Mouse (Mus musculus) intestine, embryonic 16.5 days (tissue): ENCODE measurements around the gene Ptprd. TPM values are rescaled to one million over a fixed set of nuclear protein-coding genes. Genes with fewer than 3 reads are reported as not detected.
A peak's percentile ranks its signal among the peaks of the same experiment; 100 is the strongest.

ENCODE experiments used
- ATAC-seq: fragments of 200-750 bp; cut with Nextera tagmentation; 2 replicates; pipeline ENCODE4 v1.8.0; 2017; ENCODE audit warnings: moderate TSS enrichment, moderate library complexity
- H3K27ac ChIP-seq: fragments of 300-500 bp; sonication (generic); 2 replicates; pipeline ENCODE4 v1.5.1; 2014; ENCODE audit warnings: mild to moderate bottlenecking, low read length
- H3K27me3 ChIP-seq: fragments of 300-500 bp; sonication (generic); replicated peaks from 2 replicates; pipeline ENCODE4 v1.6.1; 2014; ENCODE audit warnings: low read length, control low read depth, mixed read lengths; ENCODE audit not compliant: control insufficient read depth, insufficient read depth
- H3K36me3 ChIP-seq: fragments of 300-500 bp; sonication (generic); 2 replicates; pipeline ENCODE4 v1.6.1; 2014; ENCODE audit warnings: low read length, control low read depth; ENCODE audit not compliant: control insufficient read depth, insufficient read depth
- H3K4me1 ChIP-seq: fragments of 300-500 bp; sonication (generic); 2 replicates; pipeline ENCODE4 v1.6.1; 2014; ENCODE audit warnings: low read length, control low read depth, mixed read lengths; ENCODE audit not compliant: control insufficient read depth, insufficient read depth
- H3K4me2 ChIP-seq: fragments of 300-500 bp; sonication (generic); 2 replicates; pipeline ENCODE4 v1.6.1; 2014; ENCODE audit warnings: low read depth, low read length, control low read depth
- H3K4me3 ChIP-seq: fragments of 300-500 bp; sonication (generic); 2 replicates; pipeline ENCODE4 v1.5.1; 2014; ENCODE audit warnings: mild to moderate bottlenecking, low read length
- H3K9ac ChIP-seq: fragments of 300-500 bp; sonication (generic); 2 replicates; pipeline ENCODE4 v1.6.1; 2014; ENCODE audit warnings: low read depth, low read length
- H3K9me3 ChIP-seq: fragments of 300-500 bp; sonication (generic); 2 replicates; pipeline ENCODE4 v1.6.1; 2016; ENCODE audit warnings: low read length, control low read depth; ENCODE audit not compliant: control insufficient read depth
- WGBS: fragments of 180-500 bp; shearing (Covaris S2); extraction: QIAGEN DNeasy Blood & Tissue Kit; methylation state at CpG from one replicate; pipeline ENCODE4 v1.1.7; 2014; 5-methylcytosine and 5-hydroxymethylcytosine counted together
- polyA plus RNA-seq: library from polyadenylated mRNA; unstranded; fragments of >200 nt; fragmentation: Nextera tagmentation; extraction: Ambion mirVana; gene quantifications from 2 replicates; pipeline ENCODE4 v1.2.1, GENCODE M21; 2015

The Ptprd gene
- polyA plus RNA-seq, 1 experiment from 2014 or later = 5.0 TPM

DNA sequence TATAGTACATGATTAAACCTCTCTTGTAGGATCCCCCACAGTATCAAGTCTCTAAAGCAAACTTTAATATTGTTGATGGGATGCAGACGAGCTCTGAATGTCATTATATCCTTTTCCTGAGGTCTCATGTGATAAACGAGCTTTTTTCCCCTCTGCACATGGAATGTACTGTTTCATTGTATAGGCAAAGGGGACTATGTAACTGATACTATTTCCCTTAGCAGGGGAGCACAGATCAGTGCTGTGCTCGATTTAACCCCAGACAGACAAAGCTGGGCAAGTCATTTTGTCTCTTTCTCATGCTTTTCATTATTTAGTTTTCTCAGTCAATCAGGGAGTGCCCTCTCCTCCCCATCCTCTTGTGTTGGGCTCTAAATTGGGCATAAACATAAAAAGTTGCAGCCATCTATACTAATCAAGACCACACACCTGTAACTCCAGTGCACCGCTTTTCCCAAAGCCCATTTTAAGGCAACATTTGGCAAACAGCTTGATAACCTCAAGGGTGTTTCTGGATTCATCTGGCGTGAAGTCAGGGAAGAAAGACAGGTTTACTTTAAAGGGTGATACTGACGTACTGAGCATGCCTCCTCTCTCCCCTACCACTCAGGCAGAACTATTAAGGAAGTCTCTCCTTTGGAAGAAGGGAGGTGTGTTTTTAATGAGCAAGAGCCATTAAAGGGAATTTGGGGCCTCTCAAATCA, 1709.0 kb downstream of the Ptprd start:
- H3K4me3 ChIP-seq = no peak overlapping the region
- ATAC-seq = no peak
- no peak overlapping the region for H3K9ac ChIP-seq
- no peaks in the 10 kb centered on the region for H3K36me3 ChIP-seq
- H3K27me3 ChIP-seq = no peaks in the 10 kb centered on the region
- H3K4me1 ChIP-seq = no peaks in the 10 kb centered on the region
- WGBS = 66% methylated on average over 6 of the region's 6 CpGs
- H3K9me3 ChIP-seq = no peaks in the 10 kb centered on the region
- no peak overlapping the region for H3K27ac ChIP-seq
- no peak overlapping the region for H3K4me2 ChIP-seq

DNA sequence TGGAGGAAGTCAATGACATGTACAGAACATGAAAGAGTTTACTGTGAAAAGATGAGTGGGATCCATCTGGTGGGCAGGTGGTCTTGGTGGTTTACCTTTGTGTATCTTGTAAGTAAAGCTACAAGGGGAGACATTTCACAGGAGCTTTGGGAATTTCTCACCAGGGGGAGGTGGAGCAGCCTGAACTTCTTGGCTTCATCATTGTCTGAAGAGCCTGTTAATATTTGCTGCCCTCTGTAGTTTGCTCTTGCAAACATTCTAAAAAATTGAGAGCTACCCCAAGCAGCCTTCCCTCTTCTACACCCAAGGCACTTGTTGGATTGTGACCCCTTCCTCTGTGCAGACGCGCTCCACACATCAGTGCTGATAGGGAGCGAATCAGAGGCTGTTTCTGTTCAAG, 1725.9 kb downstream of the Ptprd start:
- 70% methylated on average over 3 of the region's 3 CpGs for WGBS
- no peak for ATAC-seq
- Histone ChIP-seq H3K4me3 (no peak overlapping the region), H3K9me3 (no peaks in the 10 kb centered on the region), H3K27me3 (no peaks in the 10 kb centered on the region), H3K9ac (no peak overlapping the region), H3K4me2 (no peak overlapping the region), H3K27ac (no peak overlapping the region), H3K4me1 (no peaks in the 10 kb centered on the region), H3K36me3 (no peaks in the 10 kb centered on the region)

- Histone ChIP-seq H3K9ac (no peak overlapping the region), H3K4me2 (no peak overlapping the region), H3K9me3 (no peaks in the 10 kb centered on the region), H3K27me3 (no peaks in the 10 kb centered on the region), H3K36me3 (no peaks in the 10 kb centered on the region), H3K27ac (no peak overlapping the region), H3K4me1 (no peaks in the 10 kb centered on the region), H3K4me3 (no peak overlapping the region)
- no peak for ATAC-seq
- WGBS = 57% methylated on average over 3 of the region's 3 CpGs
These were observed 1743.2 kb downstream of the Ptprd start for GRCm38 (mm10) chr4:76468366-76469100.

DNA sequence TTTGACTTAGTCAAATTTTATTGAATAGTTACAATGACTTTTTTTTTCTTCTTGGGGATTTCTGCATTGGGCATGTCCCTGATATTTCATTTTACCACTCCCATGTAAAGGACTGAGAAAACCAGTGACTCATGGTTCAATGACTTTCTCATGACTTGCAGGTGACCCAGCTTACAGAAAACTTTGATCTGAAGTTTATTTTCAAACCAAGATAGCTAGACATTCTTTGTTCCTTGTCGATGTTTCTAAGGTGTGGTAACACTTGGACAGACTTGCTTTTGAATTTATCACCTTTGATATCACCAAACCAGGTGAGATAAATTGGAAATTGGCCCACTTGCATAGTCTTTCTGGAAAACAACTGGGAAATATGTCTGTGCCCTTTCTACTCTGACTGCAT, 1747.1 kb downstream of the Ptprd start:
- H3K9me3 ChIP-seq = no peaks in the 10 kb centered on the region
- H3K4me1 ChIP-seq = no peaks in the 10 kb centered on the region
- no peak overlapping the region for H3K4me3 ChIP-seq
- H3K4me2 ChIP-seq = no peak overlapping the region
- no peaks in the 10 kb centered on the region for H3K27me3 ChIP-seq
- H3K36me3 ChIP-seq = no peaks in the 10 kb centered on the region
- H3K27ac ChIP-seq = peak overlapping the region; percentile 2; the same call in 1 of the 2 replicates
- ATAC-seq = peak; percentile 85
- WGBS = 51% methylated on average over 1 of the region's 1 CpGs
- H3K9ac ChIP-seq = no peak overlapping the region

- 65% methylated on average over 5 of the region's 5 CpGs for WGBS
- Histone ChIP-seq H3K4me3 (no peak overlapping the region), H3K9ac (no peak overlapping the region), H3K27me3 (no peaks in the 10 kb centered on the region), H3K36me3 (no peaks in the 10 kb centered on the region), H3K4me1 (no peaks in the 10 kb centered on the region), H3K27ac (no peak overlapping the region), H3K4me2 (no peak overlapping the region), H3K9me3 (no peaks in the 10 kb centered on the region)
- ATAC-seq = peak; percentile 41; the same call in 1 of the 2 replicates
These were observed 1750.4 kb downstream of the Ptprd start for GRCm38 (mm10) chr4:76461336-76461735.

- no peak for ATAC-seq
- WGBS = 90% methylated on average over 1 of the region's 1 CpGs
- H3K4me2 ChIP-seq = no peak overlapping the region
- H3K36me3 ChIP-seq = no peaks in the 10 kb centered on the region
- H3K9ac ChIP-seq = no peak overlapping the region
- no peak overlapping the region for H3K4me3 ChIP-seq
- no peaks in the 10 kb centered on the region for H3K27me3 ChIP-seq
- H3K4me1 ChIP-seq = no peaks in the 10 kb centered on the region
- no peak overlapping the region for H3K27ac ChIP-seq
- H3K9me3 ChIP-seq = no peaks in the 10 kb centered on the region
These were observed 1751.2 kb downstream of the Ptprd start for GRCm38 (mm10) chr4:76460556-76460955.

- no peak overlapping the region for H3K4me3 ChIP-seq
- H3K9ac ChIP-seq = no peak overlapping the region
- no peaks in the 10 kb centered on the region for H3K9me3 ChIP-seq
- H3K4me1 ChIP-seq = no peaks in the 10 kb centered on the region
- no peaks in the 10 kb centered on the region for H3K27me3 ChIP-seq
- no peaks in the 10 kb centered on the region for H3K36me3 ChIP-seq
- H3K4me2 ChIP-seq = no peak overlapping the region
- ATAC-seq = no peak
- no peak overlapping the region for H3K27ac ChIP-seq
These were observed 1752.1 kb downstream of the Ptprd start for GRCm38 (mm10) chr4:76459621-76460020.

- no peaks in the 10 kb centered on the region for H3K9me3 ChIP-seq
- H3K27ac ChIP-seq = no peak overlapping the region
- no peak overlapping the region for H3K9ac ChIP-seq
- H3K4me3 ChIP-seq = no peak overlapping the region
- WGBS = 76% methylated on average over 4 of the region's 4 CpGs
- H3K36me3 ChIP-seq = no peaks in the 10 kb centered on the region
- H3K4me2 ChIP-seq = no peak overlapping the region
- no peak for ATAC-seq
- H3K27me3 ChIP-seq = no peaks in the 10 kb centered on the region
- no peaks in the 10 kb centered on the region; the same call in 1 of the 2 replicates for H3K4me1 ChIP-seq
These were observed 1759.5 kb downstream of the Ptprd start for GRCm38 (mm10) chr4:76452286-76452685.

DNA sequence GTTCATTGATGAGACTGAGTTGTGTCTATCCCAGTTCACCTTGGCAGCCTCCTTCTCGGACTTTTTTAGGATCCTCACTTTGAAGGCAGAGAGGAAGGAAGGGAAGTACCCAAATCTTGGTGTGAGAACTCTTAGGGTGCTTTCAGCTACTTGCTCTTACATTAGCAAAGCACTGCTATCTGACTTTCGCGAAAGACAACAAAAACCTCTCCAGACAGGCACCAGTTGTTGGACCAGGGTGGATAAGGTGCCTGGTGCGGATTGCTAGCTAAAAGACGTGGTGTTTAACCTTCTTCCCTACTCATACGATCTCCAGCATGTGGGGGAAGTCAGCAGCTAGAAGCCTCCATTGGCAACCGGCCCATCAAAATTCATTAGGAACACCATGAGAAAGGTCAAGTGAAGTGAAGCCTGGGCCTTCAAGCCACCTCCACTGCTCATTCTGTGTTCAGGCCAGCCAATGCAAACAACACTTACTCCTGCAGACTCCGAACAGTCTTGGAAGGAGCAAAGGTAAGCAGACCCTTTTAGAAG, 1760.7 kb downstream of the Ptprd start:
- H3K4me3 ChIP-seq = peak overlapping the region; percentile 90; the same call in 1 of the 2 replicates
- no peak overlapping the region for H3K27ac ChIP-seq
- no peaks in the 10 kb centered on the region; the same call in 1 of the 2 replicates for H3K4me1 ChIP-seq
- ATAC-seq = no peak
- H3K27me3 ChIP-seq = no peaks in the 10 kb centered on the region
- no peaks in the 10 kb centered on the region for H3K36me3 ChIP-seq
- 47% methylated on average over 8 of the region's 8 CpGs for WGBS
- H3K4me2 ChIP-seq = peak overlapping the region; percentile 91
- no peaks in the 10 kb centered on the region for H3K9me3 ChIP-seq
- H3K9ac ChIP-seq = peak overlapping the region; percentile 97; the same call in 1 of the 2 replicates
